Mouse (Mus musculus) adrenal gland, adult (tissue): Measurements from ENCODE around the gene Kcnt1.
"Not testable (repeated sequence)": the region's sequence is repeated elsewhere in the genome, so short reads cannot be mapped to it uniquely, and the experiment has no call there.

Source experiments
- DNase-seq, 2 experiments: peaks; one replicate each; pipeline ENCODE4 v3.0.0; 2022 to 2023; ENCODE audit warnings: low spot score in 1 of 2; ENCODE audit not compliant: inconsistent age in 2 of 2

The Kcnt1 gene

DNA sequence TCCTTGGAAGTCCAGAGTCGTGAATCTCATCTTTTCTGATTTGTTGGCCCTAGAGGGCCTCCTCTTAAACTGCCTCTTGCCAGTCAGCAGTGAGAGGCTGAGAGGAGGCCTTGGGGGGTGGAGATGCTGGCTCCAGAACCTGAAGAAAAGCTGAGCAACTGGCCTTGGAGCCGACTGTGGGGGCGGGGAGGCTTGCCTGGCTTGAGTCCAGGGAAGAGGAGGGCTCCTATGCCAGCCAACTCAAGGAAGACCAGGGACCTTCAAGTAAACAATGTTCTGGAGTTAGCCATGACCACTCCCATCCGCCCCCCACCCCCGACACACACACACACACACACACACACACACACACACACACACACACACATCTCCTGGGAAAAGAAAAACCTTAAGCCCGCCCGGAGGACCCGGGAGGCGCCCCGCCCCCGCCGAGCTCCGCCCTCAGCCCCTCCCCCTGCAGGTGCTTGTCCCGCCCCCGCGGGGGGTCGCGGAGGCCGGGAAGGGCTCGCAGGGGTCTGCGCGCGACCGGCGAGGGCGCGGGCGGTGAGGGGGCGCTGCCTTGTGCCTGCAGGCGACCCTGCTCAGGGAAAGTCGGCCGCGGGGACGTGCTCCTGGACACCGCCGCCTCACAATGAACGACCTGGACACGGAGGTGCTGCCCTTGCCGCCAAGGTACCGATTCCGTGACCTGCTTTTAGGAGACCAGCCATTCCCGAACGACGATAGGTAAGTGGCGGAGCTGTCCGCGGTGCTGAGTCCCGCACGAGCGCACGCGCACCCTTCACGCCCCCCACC, at the start of gene Kcnt1:
Gene Kcnt1, plus strand, starts transcription at position 398 of the 795 bp plus-strand sequence.
- peak; percentile 62 to 82 for DNase-seq

DNA sequence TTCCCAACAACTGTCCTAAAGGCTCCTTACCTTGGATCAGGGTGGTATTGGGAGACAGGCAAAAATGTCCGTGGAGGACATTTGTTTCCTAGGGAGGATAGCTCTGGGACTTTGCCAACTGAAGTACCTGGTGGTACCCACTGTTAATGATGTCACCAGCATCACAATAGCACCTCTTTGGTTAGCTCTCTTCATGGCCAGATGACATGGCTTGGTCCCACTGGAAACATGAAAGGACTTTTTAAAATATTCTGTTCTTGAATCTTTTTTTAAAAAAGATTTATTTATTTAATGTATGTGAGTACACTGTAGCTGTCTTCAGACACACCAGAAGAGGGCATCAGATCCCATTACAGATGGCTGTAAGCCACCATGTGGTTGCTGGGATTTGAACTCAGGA, 47.8 kb upstream of the Kcnt1 start, which contains the start of gene Glt6d1:
Gene Glt6d1, minus strand, starts transcription at position 101 of the 400 bp plus-strand sequence.
- DNase-seq: not testable (repeated sequence)

DNA sequence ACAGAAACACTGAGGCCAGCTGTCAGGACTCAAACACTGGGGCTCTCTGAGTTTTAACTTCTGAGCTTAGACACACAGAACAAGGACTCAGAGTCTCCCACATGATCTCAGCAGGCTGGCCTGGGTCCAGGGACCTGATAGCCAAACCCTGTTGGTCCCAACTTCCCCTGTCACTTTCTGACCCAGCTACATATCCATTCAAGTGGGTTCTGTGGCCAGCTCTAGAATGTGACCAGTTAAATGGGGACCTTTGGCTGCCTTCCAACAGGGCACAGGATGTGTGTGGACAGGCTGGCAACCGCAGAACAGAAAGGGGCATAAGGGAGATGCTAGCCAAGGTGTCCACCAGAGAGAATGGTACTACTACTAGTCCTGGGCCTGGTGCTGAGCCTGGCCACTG, 40.7 kb upstream of the Kcnt1 start, which contains the start of gene Lcn9:
Gene Lcn9, plus strand, starts transcription at position 348 of the 400 bp plus-strand sequence.
- DNase-seq: peak; percentile 15 to 38

DNA sequence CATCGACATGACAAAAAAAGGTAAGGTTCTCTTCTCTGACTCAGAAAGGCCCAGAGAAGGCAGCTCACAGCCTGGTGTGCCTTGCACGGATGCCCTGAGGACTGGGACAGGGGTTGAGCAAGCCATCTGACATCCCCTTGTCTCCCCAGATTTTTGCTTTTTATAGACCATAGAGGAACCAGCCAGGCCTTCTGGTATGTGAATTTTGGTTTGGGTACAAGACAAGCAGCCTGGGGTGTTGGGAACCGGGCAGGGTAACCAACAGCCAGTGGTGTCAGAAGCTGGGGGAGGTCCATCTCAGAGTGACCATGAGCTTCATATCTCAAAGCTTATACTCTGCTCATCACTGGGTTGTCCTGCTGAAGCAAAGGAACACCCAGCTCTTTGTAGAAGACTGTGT, 38.8 kb upstream of the Kcnt1 start:
- DNase-seq: no peak

DNA sequence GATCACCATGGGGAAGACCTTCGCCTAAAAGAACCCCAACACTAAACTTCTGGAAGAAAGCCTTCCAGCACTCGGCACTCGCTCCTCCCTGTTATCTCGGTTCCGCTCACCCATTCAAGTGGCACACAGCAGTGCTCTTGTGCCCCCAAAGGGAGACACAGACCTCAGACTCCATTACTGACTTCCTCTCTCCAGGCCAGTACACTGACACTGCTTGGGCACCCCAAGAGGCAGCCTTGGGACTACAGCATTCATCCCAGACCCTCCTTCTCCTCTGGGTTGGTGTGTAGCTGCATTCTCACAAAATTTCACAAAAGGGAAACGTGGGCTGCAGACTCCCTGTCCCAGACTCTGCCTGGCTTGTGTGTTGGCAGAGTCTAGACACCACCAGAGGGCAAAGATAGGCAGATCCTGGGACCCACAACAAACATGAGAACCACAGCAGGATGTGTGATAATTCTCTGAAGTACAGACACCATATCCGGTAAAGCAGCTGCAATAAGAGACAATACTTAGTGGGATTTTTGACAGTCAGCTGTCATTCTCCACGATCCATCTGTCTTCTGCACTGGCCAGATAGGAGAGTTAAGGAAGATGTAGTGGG, 35.1 kb upstream of the Kcnt1 start:
- DNase-seq: no peak

DNA sequence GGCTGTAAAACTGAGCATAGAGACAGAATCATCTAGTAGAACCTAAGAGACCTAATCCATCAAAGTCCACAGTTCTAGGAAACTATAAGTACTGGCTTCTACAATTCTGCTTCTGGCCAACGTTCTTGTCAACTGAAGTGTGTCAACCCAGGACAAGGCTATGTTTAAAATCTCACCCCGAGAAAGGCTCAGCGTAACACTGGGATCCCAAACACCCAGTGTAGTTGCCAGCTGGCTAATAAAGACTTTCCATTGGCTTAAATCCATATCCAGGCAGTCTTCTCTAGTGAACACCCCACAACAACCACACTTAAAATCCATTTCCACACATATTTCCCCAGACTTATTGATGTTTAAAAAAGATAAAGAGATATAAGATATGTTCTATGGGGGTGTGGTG, 32.7 kb upstream of the Kcnt1 start:
- DNase-seq: no peak

DNA sequence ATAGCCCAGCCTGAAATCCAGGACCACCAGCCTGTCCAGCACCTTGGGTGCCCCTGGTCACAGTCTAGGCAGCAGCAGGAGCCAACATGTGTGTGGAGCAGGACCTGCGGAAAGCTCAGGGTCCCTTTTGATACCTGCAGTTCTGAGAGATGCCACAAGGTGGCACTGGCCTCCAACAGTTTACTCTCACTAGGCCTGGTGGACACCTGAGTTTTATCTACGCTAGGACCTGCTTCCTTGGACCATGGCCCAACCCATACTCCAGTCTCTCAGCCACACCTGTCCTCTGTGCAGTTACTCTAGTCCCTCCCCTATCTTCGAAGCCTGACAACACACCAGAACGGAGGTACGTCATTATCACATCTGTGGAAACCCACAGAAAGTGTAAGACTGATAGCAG, 27.2 kb upstream of the Kcnt1 start:
- DNase-seq: peak; percentile 74 to 93

DNA sequence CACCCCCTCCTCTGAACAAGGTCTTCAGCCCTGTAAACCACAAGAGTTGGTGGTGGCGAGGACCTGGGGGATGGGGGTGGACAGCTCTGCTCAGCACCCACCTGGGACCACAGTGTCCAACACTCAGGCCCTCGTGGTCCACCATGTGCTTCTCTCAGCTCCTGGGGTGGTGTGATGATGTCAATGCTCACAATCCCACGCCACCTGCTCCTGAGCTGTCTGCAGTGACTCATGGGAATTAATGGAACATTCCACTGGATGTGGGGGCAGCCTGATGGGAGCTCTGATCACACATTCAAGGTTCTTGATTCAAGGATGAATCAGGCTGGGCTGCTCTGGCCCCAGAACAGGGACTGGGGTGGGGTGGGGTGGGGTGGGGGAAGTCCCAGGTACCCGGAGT, 21.4 kb upstream of the Kcnt1 start:
- DNase-seq: peak; percentile 70

DNA sequence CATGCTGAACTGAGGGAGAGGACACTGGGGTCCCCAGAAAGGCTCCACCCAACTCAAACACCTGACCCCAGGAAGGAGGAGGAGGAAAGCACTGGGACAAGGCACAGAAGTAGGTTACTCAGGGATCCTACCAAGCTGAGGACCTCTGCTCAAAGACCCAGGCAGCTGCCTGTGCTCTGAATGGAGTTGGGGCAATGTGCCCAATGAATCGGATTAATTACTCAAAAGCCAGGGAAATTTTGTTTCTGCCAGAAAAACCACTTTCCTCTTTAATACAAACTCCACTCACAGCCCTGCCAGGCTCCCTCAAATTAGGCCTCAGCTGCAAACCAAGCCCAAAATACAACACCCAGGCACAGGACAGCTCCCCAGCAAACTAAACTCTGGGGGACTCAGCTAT, 20.8 kb upstream of the Kcnt1 start:
- no peak for DNase-seq

DNA sequence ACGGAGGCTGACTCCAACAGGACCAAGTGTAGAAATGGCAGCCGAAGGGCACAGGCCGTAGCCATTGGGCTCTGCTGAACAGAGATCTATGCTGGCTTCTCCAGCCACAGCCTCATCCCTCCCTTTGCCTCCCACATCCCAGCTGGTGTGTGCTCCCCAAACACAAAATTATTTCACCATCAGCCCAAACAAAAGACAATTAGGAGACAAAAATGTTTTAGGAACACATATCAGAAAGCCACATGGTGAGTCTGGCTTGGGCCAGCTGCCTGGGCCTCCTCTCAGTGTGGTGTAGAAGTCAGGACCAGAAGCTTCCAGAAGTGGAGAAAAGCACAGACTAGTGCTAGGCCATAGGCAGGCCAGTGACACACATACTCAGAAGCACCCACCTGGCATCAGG, 19.4 kb upstream of the Kcnt1 start:
- no peak for DNase-seq

DNA sequence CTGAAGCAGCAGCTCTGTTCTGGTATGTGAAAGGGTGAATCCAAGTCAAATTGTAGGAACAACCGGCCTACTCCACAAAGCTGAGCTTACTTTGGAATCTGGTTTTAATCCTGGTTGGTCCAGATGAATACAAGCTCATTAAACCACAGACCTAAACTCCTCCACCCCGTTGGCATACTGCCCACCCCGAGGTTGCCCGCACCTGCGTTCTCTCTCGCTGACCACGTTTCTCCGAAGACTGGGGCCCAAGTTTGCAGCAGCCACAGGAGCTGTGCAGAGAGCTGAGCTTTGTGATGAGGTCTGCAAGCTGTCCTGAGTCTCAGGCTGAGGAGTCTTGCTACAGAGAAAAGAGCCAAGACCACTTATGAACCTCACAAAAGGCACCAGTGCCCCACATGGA, 17.0 kb upstream of the Kcnt1 start:
- DNase-seq: no peak

DNA sequence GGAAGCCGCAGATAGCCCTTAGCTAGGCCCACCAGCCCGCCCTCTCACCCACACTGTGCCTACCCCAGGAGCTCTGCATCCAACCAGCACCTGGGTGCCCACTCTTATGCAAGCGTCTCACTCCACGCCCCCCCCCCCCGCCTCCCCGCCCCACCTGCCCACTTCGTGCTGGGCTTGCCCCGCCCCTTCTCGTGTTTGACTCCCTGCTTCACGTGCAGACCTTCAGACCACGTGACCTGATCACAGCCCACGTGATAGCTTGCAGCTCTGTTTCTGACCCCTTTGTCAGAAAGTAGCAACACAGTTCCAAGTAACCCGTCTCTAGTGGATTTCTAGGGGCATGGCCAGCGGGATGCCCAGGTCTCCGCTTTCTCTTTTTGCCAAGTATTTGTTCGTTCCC, 16.3 kb upstream of the Kcnt1 start, which contains the start of gene Sohlh1:
Gene Sohlh1, minus strand, starts transcription at position 23 of the 400 bp plus-strand sequence.
- no peak for DNase-seq

DNA sequence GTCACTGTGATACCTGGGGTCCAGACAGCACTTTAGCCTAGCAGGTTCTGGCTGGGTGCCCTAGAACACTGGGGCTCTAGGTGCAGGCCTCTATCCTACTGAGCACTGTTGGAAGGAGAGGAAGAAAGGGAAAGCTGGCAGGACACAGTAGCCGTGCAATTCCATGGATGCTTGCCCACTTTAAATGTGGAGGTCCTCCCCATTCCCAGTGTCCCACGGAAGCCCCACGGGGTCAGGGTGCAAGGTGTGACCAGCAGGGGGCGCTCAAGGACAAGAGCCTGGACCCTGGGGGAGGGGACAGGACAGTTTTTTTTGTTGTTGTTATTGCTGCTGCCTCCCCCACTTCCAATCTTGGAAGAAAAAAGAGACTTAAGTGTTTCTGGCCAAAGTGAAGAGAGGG, 13.2 kb upstream of the Kcnt1 start:
- DNase-seq: peak; percentile 58 to 83

DNA sequence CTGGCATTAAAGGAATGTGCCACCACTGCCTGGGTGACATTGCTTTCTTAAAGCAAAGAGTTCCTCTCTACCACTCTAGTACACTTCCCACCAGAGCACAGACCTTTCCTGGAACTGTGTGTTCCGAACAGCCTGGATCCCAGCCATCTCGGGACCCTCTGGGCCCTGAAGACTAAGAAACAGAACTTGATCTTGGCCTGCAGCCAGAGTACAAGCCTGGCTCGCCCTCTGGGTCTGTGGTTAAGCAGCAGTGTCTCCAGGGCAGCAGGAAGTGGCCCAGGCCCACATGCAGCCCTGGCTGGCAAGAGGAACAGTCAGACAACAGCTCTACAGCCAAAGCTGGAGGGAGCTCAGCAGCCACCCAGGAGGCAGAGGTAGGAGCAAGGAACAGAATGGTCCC, 10.9 kb upstream of the Kcnt1 start:
- DNase-seq: peak; percentile 51 to 82

DNA sequence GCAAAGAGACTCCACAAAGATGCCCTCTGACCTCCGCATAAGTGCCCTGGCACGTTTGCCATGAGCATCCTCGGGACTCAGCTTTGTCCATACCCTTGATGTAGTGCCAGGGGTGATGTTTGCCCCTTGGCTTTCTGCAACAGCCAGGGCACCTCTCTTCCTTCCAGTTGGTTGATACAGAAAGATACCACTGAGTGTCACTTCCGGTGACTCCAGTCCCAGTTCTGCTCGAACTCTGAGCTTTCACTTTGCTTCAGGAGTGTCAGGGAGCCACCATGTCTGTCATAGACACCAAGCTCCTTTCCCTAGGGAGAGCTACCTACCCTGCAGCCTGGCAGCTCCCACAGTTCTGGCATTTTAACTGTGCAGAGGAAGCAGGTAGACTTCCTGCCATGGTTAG, 9.5 kb upstream of the Kcnt1 start:
- DNase-seq: no peak

DNA sequence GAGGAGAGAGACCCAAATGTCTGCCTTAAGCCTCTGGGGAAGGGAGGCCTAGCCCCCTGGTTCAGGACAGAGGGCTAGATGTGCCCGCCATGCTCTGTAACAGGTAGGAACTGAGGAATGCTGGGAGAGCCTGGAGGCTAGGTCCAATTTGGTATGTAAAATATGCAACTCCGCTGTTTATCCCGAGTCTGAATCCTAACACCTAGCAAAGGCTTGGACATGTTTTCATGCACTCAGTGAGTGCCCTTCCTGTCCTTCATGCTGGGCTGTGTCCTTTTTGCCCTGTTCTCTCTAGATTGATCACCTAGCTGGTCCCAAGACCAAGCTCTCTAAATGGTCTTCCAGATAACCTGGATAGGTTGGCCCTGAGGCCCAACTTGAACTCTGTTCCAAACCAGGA, 3.6 kb upstream of the Kcnt1 start:
- DNase-seq: no peak

DNA sequence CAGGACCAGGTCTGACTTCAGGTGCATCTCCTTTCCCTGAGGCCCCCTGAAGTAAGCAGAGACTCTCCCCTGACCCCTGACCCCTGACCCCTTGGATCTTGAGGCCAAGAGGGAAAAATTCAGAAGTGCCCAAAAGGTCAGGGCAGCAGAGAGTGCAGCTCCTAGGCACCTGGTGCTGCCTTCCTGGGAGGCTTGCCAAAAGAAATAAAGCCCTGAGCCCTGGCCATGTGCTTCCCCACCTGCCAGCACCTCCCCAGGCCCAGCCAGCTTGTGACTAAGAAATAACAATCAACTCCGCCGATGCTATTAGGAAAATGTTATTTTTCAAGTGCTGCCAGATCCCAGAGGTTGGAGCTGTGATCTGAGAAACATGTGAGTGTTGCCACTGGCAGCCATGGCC, 1.5 kb upstream of the Kcnt1 start:
- no peak for DNase-seq

DNA sequence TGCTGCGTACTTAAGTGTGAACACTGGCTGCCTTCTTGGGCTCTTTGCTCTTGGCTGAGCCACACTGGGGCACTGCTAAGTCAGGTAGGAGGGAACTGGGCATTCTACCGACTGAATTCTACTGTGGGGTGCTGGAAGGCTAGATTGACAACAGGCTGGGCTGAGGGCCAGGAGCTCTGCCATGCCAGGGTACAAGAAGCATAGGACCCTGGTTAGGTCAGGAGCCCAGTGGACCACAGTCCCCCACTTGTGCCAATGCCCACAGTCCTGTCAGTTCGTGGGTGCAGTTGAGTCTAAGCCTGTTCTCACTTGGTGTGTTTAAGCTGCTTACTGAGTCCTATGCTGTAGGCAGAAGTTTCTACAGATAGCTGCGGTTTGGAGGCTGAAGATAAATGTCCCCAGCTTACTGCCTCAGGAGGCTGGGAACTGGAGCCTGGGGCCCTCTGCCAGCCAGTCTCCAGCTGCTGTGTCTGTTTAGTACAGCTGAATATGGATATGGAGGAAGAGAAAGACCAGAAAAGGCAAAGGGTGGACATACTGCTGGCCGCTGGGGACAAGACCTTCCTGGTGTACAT, 751 bp upstream of the Kcnt1 start:
- DNase-seq: peak in 1 of 2 experiments; percentile 32

DNA sequence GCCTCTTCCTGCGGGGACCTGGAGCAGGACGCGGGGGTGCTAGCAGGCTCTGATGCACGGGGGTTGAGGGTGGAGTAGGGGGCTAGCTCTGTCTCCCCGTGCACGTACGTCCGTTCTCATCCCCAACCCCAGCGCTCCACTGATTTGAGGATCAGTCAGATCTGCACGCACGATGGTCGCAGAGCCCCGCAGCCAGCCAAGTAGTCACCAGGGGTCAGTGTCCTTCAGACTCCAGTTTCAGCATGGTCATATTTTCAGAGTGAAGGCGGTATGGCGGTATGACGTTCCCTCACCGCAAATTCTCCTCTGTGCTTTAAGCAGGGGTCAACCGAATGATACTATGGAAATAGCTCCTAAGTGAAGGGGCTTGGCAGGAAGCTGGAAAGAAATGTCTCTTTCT, 696 bp downstream of the Kcnt1 start:
- DNase-seq: peak in 1 of 2 experiments; percentile 49

DNA sequence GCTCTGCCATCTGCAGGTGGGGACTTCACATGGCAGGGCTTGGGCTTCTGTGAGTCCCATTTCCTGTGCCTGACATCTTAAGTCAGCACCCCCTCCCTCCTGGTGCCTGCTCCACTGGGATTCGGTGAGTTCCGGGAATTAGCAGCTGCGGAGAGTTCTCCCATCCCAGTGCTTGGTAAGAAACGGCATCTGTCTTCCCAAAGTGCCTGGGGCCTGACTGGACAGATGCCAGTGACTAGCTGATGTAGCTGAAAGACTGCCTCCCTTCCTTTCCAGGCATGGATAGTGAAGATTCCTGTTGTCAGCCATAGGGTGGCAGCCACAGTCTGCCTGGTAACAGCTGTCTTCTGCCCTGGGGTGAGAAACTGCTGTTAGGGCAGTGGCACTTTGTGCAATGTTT, 1.9 kb downstream of the Kcnt1 start:
- DNase-seq: peak in 1 of 2 experiments; percentile 47

DNA sequence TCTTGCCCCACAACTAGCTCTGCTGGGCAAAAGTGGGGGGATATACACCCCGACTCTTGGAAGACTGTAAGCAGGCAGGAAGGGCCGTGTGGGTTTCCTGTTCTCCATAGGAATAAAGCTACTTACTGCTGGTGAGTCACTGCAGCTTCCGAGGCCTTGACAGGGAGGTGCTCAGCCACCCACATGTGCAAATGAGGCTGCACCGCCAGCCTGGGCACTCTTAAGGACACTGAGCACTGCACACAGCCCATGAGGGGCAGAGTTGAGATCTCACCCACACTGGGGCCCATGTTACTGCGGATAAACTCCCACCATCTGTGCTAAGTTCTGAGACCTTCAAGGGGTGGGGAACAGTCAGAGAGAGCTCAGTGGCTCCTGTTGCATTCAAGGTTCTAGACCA, 3.1 kb downstream of the Kcnt1 start:
- DNase-seq: peak; percentile 63 to 78

DNA sequence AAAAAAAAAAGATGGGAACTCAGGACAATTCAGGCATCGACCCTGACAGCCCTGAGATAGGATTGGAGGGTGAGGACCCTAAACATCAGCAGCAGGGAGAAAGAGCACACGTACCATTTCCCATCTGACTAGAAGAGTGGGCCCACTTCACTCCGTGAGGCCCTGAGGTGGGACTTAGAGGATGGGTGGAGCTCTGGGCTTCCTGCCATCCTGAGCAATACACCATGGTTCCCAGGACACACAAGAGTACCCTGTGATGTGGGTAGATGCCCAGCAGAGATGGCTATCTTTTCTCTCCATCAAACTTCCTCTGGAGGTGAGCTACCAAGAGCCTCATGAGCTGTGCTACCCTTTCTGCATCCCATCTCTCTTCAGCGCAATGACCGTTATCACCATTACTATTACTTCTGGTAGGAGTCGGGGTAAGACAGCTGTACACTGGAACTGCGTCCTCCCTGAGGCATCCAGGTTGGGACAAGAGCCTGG, 13.8 kb downstream of the Kcnt1 start:
- no peak for DNase-seq
